Mouse (Mus musculus) liver, embryonic 12.5 days (tissue): ENCODE results near the gene Yipf3. TPM values are rescaled to one million over a fixed set of nuclear protein-coding genes. Genes with fewer than 3 reads are reported as not detected.

Source experiments
- ATAC-seq: fragments of 200-750 bp; cut with Nextera tagmentation; 2 replicates; pipeline ENCODE4 v1.8.0; 2017; ENCODE audit warnings: moderate number of reproducible peaks, mild to moderate bottlenecking, moderate library complexity
- H3K27ac ChIP-seq: fragments of 300-500 bp; sonication (generic); 2 replicates; pipeline ENCODE4 v1.5.1; 2016; ENCODE audit warnings: mild to moderate bottlenecking
- H3K27me3 ChIP-seq: fragments of 300-500 bp; sonication (generic); replicated peaks from 2 replicates; pipeline ENCODE4 v1.6.1; 2016; ENCODE audit warnings: mild to moderate bottlenecking, moderate library complexity
- H3K36me3 ChIP-seq: fragments of 300-500 bp; sonication (generic); 2 replicates; pipeline ENCODE4 v1.6.1; 2016; ENCODE audit warnings: mild to moderate bottlenecking, moderate library complexity
- H3K4me1 ChIP-seq: fragments of 300-500 bp; sonication (generic); 2 replicates; pipeline ENCODE4 v1.6.1; 2016
- H3K4me2 ChIP-seq: fragments of 300-500 bp; sonication (generic); 2 replicates; pipeline ENCODE4 v1.6.1; 2016; ENCODE audit warnings: mild to moderate bottlenecking, moderate library complexity
- H3K4me3 ChIP-seq: fragments of 300-500 bp; sonication (generic); 2 replicates; pipeline ENCODE4 v1.5.1; 2016; ENCODE audit warnings: mild to moderate bottlenecking, moderate library complexity
- H3K9ac ChIP-seq: fragments of 300-500 bp; sonication (generic); 2 replicates; pipeline ENCODE4 v1.6.1; 2016; ENCODE audit warnings: mild to moderate bottlenecking, moderate library complexity
- H3K9me3 ChIP-seq: fragments of 300-500 bp; sonication (generic); replicated peaks from 2 replicates; pipeline ENCODE4 v1.6.1; 2016; ENCODE audit warnings: mild to moderate bottlenecking, moderate library complexity
- WGBS: fragments of 180-500 bp; shearing (Covaris S2); methylation state at CpG from one replicate; pipeline ENCODE4 v1.1.7; 2016; ENCODE audit not compliant: insufficient replicate concordance; 5-methylcytosine and 5-hydroxymethylcytosine counted together
- polyA plus RNA-seq: library from polyadenylated mRNA; unstranded; fragments of >200 nt; fragmentation: Nextera tagmentation; extraction: Ambion mirVana; gene quantifications from 2 replicates; pipeline ENCODE4 v1.2.1, GENCODE M21; 2016

Gene Yipf3
- polyA plus RNA-seq: 43.4 and 45.8 TPM in 2 replicates

DNA sequence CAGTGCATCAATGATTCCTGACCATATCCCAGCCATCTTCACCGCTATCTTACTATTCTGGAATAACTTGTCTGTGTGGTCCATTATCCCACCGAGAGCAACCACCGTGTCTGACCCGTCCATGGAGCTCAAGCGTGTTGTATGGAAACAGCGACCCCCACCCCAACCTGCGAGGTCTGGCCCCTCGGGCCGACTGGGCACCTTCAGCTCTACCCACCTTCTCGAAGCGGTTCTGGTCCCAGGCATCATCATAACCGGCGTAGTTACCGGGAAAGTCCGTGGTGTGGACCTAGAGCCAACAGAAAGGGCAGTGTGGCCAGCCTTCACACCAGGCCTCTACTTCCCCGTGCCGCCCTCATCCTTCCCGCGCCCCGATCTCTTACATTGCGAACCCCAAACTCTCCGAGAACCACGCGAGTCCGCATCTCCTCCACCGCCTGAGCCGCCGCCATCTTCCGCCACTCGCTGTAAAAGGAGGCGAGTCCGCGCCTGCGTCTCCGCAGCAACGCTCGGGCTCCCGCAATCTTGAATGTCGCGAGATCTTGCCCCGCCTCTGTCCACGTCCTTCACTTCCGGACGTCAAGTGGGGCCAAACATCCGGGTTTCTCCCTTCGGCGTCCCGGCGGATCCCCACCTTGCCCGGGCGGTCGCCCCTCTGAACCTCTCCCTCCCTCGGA, at the start of gene Yipf3, which contains the start of gene Polr1c:
TSS of gene Yipf3 (plus strand) at position 569 of the 677 bp plus-strand sequence.
TSS of gene Polr1c (minus strand) at position 543 of the 677 bp plus-strand sequence.
- peak; percentile 88 for ATAC-seq
- peaks cover 74% of the 10 kb centered on the region for H3K36me3 ChIP-seq

DNA sequence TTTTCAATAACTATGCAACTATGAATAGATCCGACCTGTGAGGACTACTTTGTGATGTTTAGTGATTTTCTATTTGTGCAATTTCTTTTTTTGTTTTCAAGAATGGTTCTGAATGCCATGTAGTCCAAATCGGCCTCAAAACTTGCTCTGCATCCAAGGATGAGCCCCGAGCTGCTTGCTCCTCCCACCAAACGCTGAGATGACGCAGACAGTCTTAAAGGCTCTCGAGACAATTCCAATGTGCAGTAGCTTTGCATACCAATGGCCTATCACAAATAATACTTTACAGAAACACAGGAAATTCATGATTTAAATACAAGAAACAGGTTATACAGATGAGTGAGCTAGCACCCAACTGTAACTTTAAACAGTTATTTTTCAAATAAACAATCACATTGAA, 46.7 kb upstream of the Yipf3 start:
- peaks cover 58% of the 10 kb centered on the region for H3K36me3 ChIP-seq
- no peaks in the 10 kb centered on the region for H3K27me3 ChIP-seq
- no peaks in the 10 kb centered on the region for H3K9me3 ChIP-seq
- peak overlapping the region; percentile 85 for H3K9ac ChIP-seq
- H3K4me1 ChIP-seq: peaks cover 34% of the 10 kb centered on the region
- WGBS: 35% methylated on average over 6 of the region's 6 CpGs
- peak overlapping the region; percentile 98; the same call in 1 of the 2 replicates for H3K27ac ChIP-seq
- peak overlapping the region; percentile 91 for H3K4me3 ChIP-seq
- H3K4me2 ChIP-seq: peak overlapping the region; percentile 90
- ATAC-seq: no peak

More for the DNA sequence above, at the start of gene Yipf3, which contains the start of gene Polr1c:
- peak within 1 kb of the TSS; percentile 80 for H3K27ac ChIP-seq
- H3K9me3 ChIP-seq: no peaks in the 10 kb centered on the region
- H3K4me1 ChIP-seq: peaks cover 31% of the 10 kb centered on the region
- H3K4me3 ChIP-seq: peak within 1 kb of the TSS; percentile 98
- under 1% methylated on average over 53 of the region's 53 CpGs for WGBS
- H3K27me3 ChIP-seq: no peaks in the 10 kb centered on the region
- H3K4me2 ChIP-seq: peak within 1 kb of the TSS; percentile 89
- peak within 1 kb of the TSS; percentile 94 for H3K9ac ChIP-seq

DNA sequence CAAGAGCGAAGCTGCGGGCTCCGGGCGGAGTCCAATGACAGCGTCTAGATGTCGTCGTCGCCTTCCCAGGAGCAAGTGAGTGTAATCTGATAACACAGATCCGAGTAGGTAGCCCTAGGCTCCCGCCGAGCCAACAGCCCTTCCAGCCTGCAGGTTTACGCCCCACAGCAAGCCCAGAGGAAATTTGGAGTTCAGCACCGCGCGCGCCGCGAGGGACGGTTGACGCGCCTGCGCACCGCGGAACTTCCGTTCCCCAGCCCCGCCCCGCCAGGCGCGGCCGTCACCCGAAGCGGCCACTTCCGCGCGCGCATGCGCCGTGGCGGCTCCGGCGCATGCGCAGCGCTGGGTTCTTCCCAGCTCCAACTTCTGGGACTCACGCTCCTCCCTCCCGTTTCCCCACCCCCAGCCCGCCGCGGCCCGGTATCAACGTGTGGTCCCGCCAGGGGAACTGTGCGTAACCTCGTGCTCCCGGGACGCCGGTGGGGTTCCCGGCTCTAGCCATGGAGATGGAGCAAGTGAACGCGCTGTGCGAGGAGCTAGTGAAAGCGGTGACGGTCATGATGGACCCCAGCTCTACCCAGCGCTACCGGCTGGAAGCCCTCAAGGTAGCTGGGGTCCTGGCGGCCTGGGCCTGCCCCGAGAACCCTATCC, 45.3 kb upstream of the Yipf3 start, which contains the start of the genes Polh and Xpo5:
TSS of gene Polh (minus strand) at position 225 of the 651 bp plus-strand sequence.
TSS of gene Xpo5 (plus strand) at position 362 of the 651 bp plus-strand sequence.
- under 1% methylated on average over 62 of the region's 66 CpGs for WGBS
- ATAC-seq: peak; percentile 97
- H3K36me3 ChIP-seq: peaks cover 58% of the 10 kb centered on the region
- H3K27me3 ChIP-seq: no peaks in the 10 kb centered on the region
- peak within 1 kb of the TSS; percentile 98 for H3K27ac ChIP-seq
- peak within 1 kb of the TSS; percentile 91 for H3K4me3 ChIP-seq
- H3K9ac ChIP-seq: peak within 1 kb of the TSS; percentile 85
- H3K9me3 ChIP-seq: no peaks in the 10 kb centered on the region
- H3K4me2 ChIP-seq: peak within 1 kb of the TSS; percentile 90
- H3K4me1 ChIP-seq: peaks cover 34% of the 10 kb centered on the region

DNA sequence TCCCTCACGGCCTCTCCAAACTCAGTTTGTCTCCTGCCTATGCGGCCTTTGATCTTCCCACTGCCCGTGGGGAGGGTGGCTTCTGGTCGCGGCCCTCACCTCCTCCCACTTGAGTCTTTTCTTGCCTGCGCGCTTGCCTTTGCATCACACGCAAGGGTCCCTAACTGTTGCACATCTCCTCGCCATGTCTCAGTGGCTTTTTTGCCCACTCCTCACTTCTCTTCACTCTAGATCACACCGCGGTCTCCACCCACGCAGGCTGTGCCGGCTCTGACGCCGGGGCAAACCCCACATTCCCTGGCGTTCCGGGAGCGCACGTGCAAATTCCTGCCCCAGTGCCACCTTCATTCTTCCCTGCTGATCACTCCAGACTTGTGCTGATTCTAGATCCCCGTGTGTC, 44.8 kb upstream of the Yipf3 start:
- peak overlapping the region; percentile 90 for H3K4me2 ChIP-seq
- peaks cover 58% of the 10 kb centered on the region for H3K36me3 ChIP-seq
- 0 out of 2 replicates have a peak, but pooled peaks have one; percentile 0 for ATAC-seq

DNA sequence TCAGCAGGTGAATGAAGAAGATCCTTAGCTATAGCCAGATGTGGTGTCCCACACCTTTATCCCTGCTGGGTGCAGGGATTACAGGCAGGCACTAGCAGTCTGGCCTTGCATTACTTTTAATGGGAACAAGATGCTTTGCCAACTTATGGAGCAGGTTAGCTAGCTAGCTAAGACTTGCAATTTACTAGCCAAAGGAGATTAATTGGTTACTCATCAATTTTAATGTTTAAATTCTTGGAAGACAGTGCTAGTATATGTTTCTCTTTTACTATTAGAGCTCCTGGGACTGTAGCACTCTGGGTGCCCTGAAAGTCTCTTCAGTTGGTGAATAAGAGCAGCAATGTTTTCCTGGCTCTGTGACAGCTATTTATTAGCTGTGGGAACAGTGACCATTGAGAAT, 41.2 kb upstream of the Yipf3 start:
- H3K4me1 ChIP-seq: peaks cover 15% of the 10 kb centered on the region
- no peak overlapping the region for H3K4me3 ChIP-seq
- H3K4me2 ChIP-seq: no peak overlapping the region
- no peaks in the 10 kb centered on the region for H3K27me3 ChIP-seq
- H3K9me3 ChIP-seq: no peaks in the 10 kb centered on the region
- H3K36me3 ChIP-seq: peaks cover 73% of the 10 kb centered on the region
- H3K9ac ChIP-seq: no peak overlapping the region
- ATAC-seq: no peak
- H3K27ac ChIP-seq: no peak overlapping the region

More for the DNA sequence above, 44.8 kb upstream of the Yipf3 start:
- Histone ChIP-seq H3K9me3 (no peaks in the 10 kb centered on the region), H3K9ac (peak overlapping the region; percentile 85), H3K27me3 (no peaks in the 10 kb centered on the region), H3K27ac (peak overlapping the region; percentile 98), H3K4me1 (peaks cover 34% of the 10 kb centered on the region), H3K4me3 (peak overlapping the region; percentile 91)
- WGBS: 0% methylated on average over 20 of the region's 20 CpGs

DNA sequence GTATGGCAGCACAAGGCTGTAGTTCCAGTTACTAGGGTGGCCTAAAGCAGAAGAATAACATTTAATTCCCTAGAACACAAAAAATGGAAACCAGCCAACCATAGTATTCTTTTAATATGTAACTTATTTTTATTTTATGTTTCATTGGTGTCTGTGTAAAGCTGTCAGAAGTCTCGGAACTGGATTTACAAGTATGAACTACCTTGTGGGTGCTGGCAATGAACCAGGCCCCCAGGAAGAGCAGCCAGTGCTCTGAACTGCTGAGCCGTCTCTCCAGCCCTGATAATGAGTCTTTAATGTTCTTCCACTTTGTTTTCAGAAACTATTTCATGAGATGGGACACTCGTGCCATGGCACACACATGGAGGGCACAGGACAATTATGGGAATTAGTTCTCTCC, 37.3 kb upstream of the Yipf3 start:
- no peaks in the 10 kb centered on the region for H3K27me3 ChIP-seq
- H3K36me3 ChIP-seq: peaks cover 99% of the 10 kb centered on the region
- 80% methylated on average over 3 of the region's 3 CpGs for WGBS

DNA sequence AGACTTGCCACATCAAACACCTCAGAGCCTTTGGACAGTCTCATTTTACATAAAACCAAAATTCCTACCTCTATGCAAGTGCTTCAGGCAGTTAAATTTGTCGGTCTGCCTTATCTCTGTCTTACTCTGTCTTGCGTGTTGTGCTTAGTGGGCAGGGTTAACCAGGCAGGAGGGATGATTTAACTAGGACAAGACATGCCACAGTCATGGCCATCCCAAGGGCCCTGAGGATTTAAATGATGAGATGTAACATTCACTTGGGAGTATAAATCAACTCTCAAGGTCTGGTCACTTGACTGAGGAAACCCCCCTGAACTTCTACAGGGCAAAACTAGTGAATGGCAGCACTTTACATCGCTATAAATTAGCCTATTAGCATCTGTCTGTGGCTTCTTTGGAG, 26.3 kb upstream of the Yipf3 start:
- no peaks in the 10 kb centered on the region for H3K4me1 ChIP-seq
- H3K9me3 ChIP-seq: no peaks in the 10 kb centered on the region
- ATAC-seq: no peak
- no peaks in the 10 kb centered on the region for H3K27me3 ChIP-seq
- H3K4me2 ChIP-seq: no peak overlapping the region
- no peak overlapping the region for H3K27ac ChIP-seq
- peaks cover 100% of the 10 kb centered on the region for H3K36me3 ChIP-seq
- H3K9ac ChIP-seq: no peak overlapping the region
- no peak overlapping the region for H3K4me3 ChIP-seq
- WGBS: 72% methylated on average over 3 of the region's 3 CpGs

More for the DNA sequence above, 37.3 kb upstream of the Yipf3 start:
- no peak overlapping the region for H3K4me2 ChIP-seq
- H3K9me3 ChIP-seq: no peaks in the 10 kb centered on the region
- H3K27ac ChIP-seq: no peak overlapping the region
- no peak overlapping the region for H3K4me3 ChIP-seq
- ATAC-seq: no peak
- H3K9ac ChIP-seq: no peak overlapping the region
- no peaks in the 10 kb centered on the region for H3K4me1 ChIP-seq

DNA sequence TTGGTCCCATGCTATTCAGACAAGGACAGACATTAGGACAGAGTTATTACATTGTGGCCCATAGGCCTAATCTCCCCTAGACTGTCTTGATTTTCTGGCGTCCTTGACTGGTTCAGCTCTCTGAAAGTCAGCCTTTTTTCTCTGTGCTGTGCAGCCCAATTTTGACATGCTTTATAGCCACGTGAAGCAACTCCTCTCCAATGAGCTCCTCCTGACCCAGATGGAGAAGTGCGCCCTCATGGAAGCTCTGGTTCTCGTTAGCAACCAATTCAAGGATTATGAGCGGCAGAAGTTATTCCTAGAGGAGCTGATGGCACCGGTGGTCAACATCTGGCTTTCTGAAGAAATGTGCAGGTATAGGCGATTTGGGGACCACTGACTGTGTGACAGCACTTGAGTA, 20.3 kb upstream of the Yipf3 start:
- no peak overlapping the region for H3K4me2 ChIP-seq
- H3K9ac ChIP-seq: no peak overlapping the region
- no peak for ATAC-seq
- H3K9me3 ChIP-seq: no peaks in the 10 kb centered on the region
- 79% methylated on average over 7 of the region's 7 CpGs for WGBS
- H3K27me3 ChIP-seq: no peaks in the 10 kb centered on the region
- no peak overlapping the region for H3K27ac ChIP-seq
- H3K4me1 ChIP-seq: no peaks in the 10 kb centered on the region
- peaks cover 99% of the 10 kb centered on the region for H3K36me3 ChIP-seq
- no peak overlapping the region for H3K4me3 ChIP-seq

DNA sequence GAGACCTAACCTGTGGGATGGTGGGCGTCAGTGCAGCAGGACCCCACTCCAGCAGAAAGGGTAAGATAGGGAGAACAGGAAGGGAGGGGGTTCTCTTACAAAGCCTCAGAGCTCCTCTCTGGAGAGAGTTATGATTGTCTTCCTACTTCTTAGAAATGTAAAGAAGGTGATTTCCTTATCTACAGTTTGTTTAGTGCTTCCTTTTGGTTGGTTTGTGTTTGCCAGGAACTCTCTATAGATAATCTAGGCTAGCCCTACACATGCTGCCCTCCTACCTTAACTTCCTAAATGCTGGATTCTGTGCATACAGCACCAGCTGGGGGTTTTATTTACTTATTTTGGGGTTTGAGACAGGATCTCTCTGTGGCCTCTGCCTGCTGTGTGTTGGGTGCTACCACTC, 11.8 kb upstream of the Yipf3 start:
- 60% methylated on average over 1 of the region's 1 CpGs for WGBS

DNA sequence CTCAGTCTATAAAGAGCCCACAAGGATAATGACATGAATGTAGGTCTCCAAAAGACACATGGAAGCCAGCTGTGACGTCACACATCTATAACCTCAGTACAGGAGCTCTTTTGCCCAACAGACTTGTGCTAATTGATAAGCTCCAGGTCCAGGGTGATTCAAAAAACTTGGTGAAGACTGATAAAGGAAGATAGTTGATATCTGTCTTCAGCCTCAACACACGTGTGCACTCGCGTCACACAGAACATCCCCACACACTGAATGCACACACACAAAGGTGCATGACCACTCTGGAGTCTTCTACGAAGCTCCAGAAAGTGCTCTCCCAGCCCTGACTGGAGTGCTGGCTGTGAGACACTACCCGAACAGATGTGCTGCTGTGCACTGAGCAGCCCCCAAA, 10.8 kb upstream of the Yipf3 start:
- no peaks in the 10 kb centered on the region for H3K9me3 ChIP-seq
- 47% methylated on average over 6 of the region's 6 CpGs for WGBS
- ATAC-seq: peak; percentile 75
- no peak overlapping the region for H3K9ac ChIP-seq
- H3K4me1 ChIP-seq: peaks cover 22% of the 10 kb centered on the region
- peaks cover 98% of the 10 kb centered on the region for H3K36me3 ChIP-seq
- H3K27ac ChIP-seq: peak overlapping the region; percentile 53
- H3K4me2 ChIP-seq: no peak overlapping the region
- H3K4me3 ChIP-seq: no peak overlapping the region
- H3K27me3 ChIP-seq: no peaks in the 10 kb centered on the region

More for the DNA sequence above, 11.8 kb upstream of the Yipf3 start:
- Histone ChIP-seq H3K27ac (0 out of 2 replicates have a peak overlapping the region, but pooled peaks have one; percentile 53), H3K4me2 (no peak overlapping the region), H3K4me3 (no peak overlapping the region), H3K36me3 (peaks cover 97% of the 10 kb centered on the region), H3K9me3 (no peaks in the 10 kb centered on the region), H3K9ac (no peak overlapping the region), H3K4me1 (peaks cover 22% of the 10 kb centered on the region), H3K27me3 (no peaks in the 10 kb centered on the region)
- ATAC-seq: no peak

DNA sequence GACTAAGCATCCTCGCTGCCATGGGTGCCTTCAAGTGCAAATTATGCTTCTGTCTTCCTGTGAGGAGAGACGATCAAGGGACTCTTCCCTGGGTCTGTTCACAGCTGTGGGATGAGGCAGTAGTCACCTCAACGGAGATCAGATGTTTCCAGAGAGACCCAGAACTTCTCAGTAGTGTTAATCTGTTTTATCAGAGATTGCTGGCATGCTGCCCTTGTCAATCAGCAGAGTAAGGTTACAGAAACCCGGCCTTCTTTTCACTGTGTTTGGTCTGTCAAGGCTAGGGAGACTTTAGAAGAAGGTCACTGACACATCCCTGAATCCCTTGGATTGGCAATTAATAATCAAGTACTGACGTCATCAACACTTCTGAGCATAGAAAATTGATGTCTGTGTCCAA, 10.4 kb upstream of the Yipf3 start:
- ATAC-seq: no peak
- Histone ChIP-seq H3K9me3 (no peaks in the 10 kb centered on the region), H3K36me3 (peaks cover 98% of the 10 kb centered on the region), H3K4me1 (peaks cover 22% of the 10 kb centered on the region), H3K27ac (peak overlapping the region; percentile 53), H3K27me3 (no peaks in the 10 kb centered on the region), H3K4me3 (no peak overlapping the region), H3K4me2 (no peak overlapping the region), H3K9ac (no peak overlapping the region)
- 69% methylated on average over 5 of the region's 5 CpGs for WGBS

DNA sequence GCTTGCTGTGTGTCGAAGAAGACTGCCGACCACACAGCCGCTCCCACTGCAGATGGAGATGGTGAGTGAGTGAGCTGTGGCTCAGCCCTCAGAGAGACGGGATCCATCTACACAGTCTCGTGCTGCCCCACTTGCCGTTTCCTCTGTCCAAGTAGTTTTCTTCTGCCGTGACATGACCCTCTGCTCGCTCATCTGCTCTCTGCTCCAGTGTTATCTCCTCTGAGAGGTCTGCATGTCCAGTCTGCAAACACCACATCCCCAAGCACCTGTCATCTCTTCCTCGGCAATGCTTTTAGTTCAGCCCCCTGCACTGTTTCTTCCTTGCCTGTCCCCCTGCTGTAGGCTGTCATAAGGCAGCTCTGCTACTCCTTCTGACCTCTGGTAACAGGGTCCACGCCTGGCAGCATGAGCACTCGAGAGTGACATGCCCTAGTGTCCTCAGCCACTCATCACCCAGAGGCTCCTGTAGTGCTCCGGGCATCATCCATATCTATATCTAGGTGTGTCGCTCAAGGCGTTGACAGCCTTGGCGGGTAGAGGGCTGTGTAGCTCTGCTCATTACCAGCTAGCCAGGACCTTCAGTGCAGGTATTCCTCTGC, 8.3 kb upstream of the Yipf3 start:
- peaks cover 98% of the 10 kb centered on the region for H3K36me3 ChIP-seq
- H3K27me3 ChIP-seq: no peaks in the 10 kb centered on the region
- WGBS: 75% methylated on average over 15 of the region's 15 CpGs

More for the DNA sequence above, 8.3 kb upstream of the Yipf3 start:
- no peak overlapping the region for H3K27ac ChIP-seq
- no peak overlapping the region for H3K4me3 ChIP-seq
- ATAC-seq: no peak
- H3K9me3 ChIP-seq: no peaks in the 10 kb centered on the region
- H3K4me1 ChIP-seq: peaks cover 22% of the 10 kb centered on the region
- no peak overlapping the region for H3K9ac ChIP-seq
- no peak overlapping the region for H3K4me2 ChIP-seq
